Mouse (Mus musculus) heart, embryonic 14.5 days (tissue): ENCODE data around the gene Hsd3b4. TPM values are rescaled to one million over a fixed set of nuclear protein-coding genes. Genes with fewer than 3 reads are reported as not detected.
"Not testable (repeated sequence)": the region's sequence is repeated elsewhere in the genome, so short reads cannot be mapped to it uniquely, and the experiment has no call there.

Experiments used
- ATAC-seq: fragments of 200-750 bp; cut with Nextera tagmentation; 2 replicates; pipeline ENCODE4 v1.8.0; 2017; ENCODE audit warnings: low read depth, moderate TSS enrichment; ENCODE audit not compliant: insufficient number of reproducible peaks, insufficient read depth, low FRiP score
- H3K27ac ChIP-seq, 2 experiments: fragments of 200-500 bp in 1 of 2; fragments of 300-500 bp in 1 of 2; sonication (generic) in 1 of 2; replicated peaks in 1 of 2; 2 replicates each; pipeline ENCODE4 v1.5.1; 2012 to 2014; ENCODE audit warnings: low read depth in 2 of 2, low read length in 2 of 2, control low read depth in 1 of 2, mild to moderate bottlenecking in 1 of 2, mixed read lengths in 1 of 2; ENCODE audit not compliant: control insufficient read depth in 1 of 2, insufficient read depth in 1 of 2
- H3K27me3 ChIP-seq: fragments of 300-500 bp; sonication (generic); 2 replicates; pipeline ENCODE4 v1.6.1; 2014; ENCODE audit warnings: mild to moderate bottlenecking, low read length, control low read depth; ENCODE audit not compliant: control insufficient read depth, insufficient read depth
- H3K36me3 ChIP-seq: fragments of 300-500 bp; sonication (generic); 2 replicates; pipeline ENCODE4 v1.6.1; 2014; ENCODE audit warnings: mild to moderate bottlenecking, control low read depth, low read length, mixed read lengths; ENCODE audit not compliant: control insufficient read depth, insufficient read depth
- H3K4me1 ChIP-seq, 2 experiments: fragments of 200-500 bp in 1 of 2; fragments of 300-500 bp in 1 of 2; sonication (generic) in 1 of 2; 2 replicates each; pipeline ENCODE4 v1.6.1; 2012 to 2014; ENCODE audit warnings: low read length in 2 of 2, control low read depth in 1 of 2, mixed read lengths in 1 of 2; ENCODE audit not compliant: control insufficient read depth in 2 of 2, insufficient read depth in 2 of 2
- H3K4me2 ChIP-seq: fragments of 300-500 bp; sonication (generic); 2 replicates; pipeline ENCODE4 v1.6.1; 2014; ENCODE audit warnings: mild to moderate bottlenecking, low read length
- H3K4me3 ChIP-seq, 2 experiments: fragments of 200-500 bp in 1 of 2; fragments of 300-500 bp in 1 of 2; sonication (generic) in 1 of 2; 2 replicates each; pipeline ENCODE4 v1.5.1; 2012 to 2014; ENCODE audit warnings: low read length in 2 of 2, mild to moderate bottlenecking in 2 of 2, control low read depth in 1 of 2, low read depth in 1 of 2, moderate library complexity in 1 of 2; ENCODE audit not compliant: control insufficient read depth in 1 of 2, insufficient read depth in 1 of 2
- H3K9ac ChIP-seq: fragments of 300-500 bp; sonication (generic); 2 replicates; pipeline ENCODE4 v1.6.1; 2014; ENCODE audit warnings: mild to moderate bottlenecking, low read length
- H3K9me3 ChIP-seq: fragments of 300-500 bp; sonication (generic); 2 replicates; pipeline ENCODE4 v1.6.1; 2016; ENCODE audit warnings: low read length, control low read depth; ENCODE audit not compliant: control insufficient read depth
- WGBS: fragments of 180-500 bp; shearing (Covaris S2); extraction: QIAGEN DNeasy Blood & Tissue Kit; methylation state at CpG from one replicate; pipeline ENCODE4 v1.1.7; 2014; 5-methylcytosine and 5-hydroxymethylcytosine counted together
- polyA plus RNA-seq: library from polyadenylated mRNA; unstranded; fragments of >200 nt; fragmentation: Nextera tagmentation; extraction: Ambion mirVana; gene quantifications from 2 replicates; pipeline ENCODE4 v1.2.1, GENCODE M21; 2014

Hsd3b4 gene
- polyA plus RNA-seq, 1 experiment from 2014 or later, result not detected

DNA sequence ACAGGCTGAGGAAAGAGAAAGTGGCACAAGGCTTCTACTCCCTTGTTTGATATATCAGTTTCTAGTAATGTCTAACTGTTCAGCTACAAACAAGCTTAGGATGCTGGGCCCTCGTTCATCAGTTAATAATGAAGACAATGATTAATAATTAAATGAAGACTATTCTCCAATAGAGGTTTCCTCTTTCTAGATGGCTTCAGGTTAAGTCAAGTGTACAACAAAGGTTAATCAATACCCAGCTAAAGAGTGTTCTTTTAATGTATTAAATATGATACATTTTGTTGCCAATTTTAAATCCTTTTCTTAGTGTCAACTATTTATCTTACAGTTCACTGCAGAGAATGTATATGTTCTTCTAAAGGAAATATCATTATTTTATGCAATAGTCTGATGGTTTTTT, 53.3 kb downstream of the Hsd3b4 start, which contains the start of gene Gm4450:
Gm4450 (minus strand) TSS at position 101 of the 400 bp plus-strand sequence.
- H3K27ac ChIP-seq, ATAC-seq, H3K4me2 ChIP-seq, H3K9ac ChIP-seq, H3K27me3 ChIP-seq, H3K4me1 ChIP-seq, H3K9me3 ChIP-seq, H3K36me3 ChIP-seq, H3K4me3 ChIP-seq: not testable (repeated sequence)
- no CpG with 5 or more reads among the region's 1 CpGs for WGBS

DNA sequence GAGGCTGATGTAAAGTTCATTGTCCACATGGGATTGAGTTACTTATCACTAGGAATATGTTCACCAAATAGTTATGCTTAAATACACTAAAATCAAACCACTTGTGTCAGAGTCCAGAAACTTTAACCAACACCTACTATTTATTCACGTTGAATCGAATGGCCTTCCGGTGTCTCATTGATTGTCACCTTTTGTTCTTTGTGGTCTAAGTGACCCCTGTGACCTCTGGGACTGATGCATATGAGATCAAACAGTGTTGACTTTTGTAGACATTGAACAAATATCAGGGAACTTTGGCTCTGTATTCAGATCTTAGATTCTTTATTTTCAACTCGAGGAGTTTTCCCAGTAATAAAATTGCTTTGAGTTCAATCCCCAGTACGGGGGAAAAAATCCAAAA, 56.5 kb downstream of the Hsd3b4 start:
- WGBS, result 85% methylated on average over 5 of the region's 5 CpGs
- ATAC-seq, H3K4me2 ChIP-seq: not testable (repeated sequence)

More for the DNA sequence above, 56.5 kb downstream of the Hsd3b4 start:
- not testable (repeated sequence) for H3K4me3 ChIP-seq, H3K9me3 ChIP-seq, H3K27ac ChIP-seq, H3K36me3 ChIP-seq, H3K9ac ChIP-seq, H3K4me1 ChIP-seq, H3K27me3 ChIP-seq

Other genes starting within 250 kb of the Hsd3b4 start
- gene Hmgcs2, start 230.1 kb downstream of the Hsd3b4 start, polyA plus RNA-seq, result 12.4 and 14.0 TPM in 2 replicates
- gene Phgdh, start 170.5 kb downstream of the Hsd3b4 start, polyA plus RNA-seq, result 74.7 and 88.4 TPM in 2 replicates
- gene Zfp697, start 128.1 kb downstream of the Hsd3b4 start, polyA plus RNA-seq, result 11.1 and 13.3 TPM in 2 replicates
- not detected in 2 replicates for gene Gm4450, start 53.4 kb downstream of the Hsd3b4 start, polyA plus RNA-seq
- not detected in 2 replicates for gene Gm10681, start 78.3 kb upstream of the Hsd3b4 start, polyA plus RNA-seq
- not detected in 2 replicates for gene Hsd3b5, start 119.7 kb upstream of the Hsd3b4 start, polyA plus RNA-seq
- gene Hsd3b2, start 214.0 kb upstream of the Hsd3b4 start, polyA plus RNA-seq, result not detected in 2 replicates